8 mouse cellular contexts compared by ENCODE assay signal in the genomic region with DNA sequence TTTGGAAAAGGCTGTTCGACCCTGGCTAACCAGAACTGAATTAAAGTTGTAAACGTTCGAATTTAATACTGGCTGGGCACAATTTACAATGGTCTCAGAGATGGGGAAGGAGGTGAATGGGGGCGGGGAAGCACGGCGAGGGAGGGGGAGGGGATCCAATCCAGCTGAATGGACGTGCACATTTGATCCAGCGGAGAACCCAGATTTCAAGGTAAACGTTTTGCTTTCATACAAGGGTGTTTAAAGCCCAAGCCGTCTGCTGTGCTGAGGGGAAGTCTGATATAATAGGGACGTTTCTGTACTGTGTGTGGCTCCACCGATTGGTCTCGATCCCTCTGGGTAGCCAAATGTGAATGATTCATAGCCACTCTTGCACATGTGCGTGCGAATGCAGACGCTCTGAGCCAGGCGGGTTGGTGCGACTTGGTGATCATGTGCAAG. TPM values are rescaled to one million over a fixed set of nuclear protein-coding genes. Genes with fewer than 3 reads are reported as not detected.
DNase-seq lines count a peak whose midpoint lies in the region; ATAC-seq lines count a peak whose summit lies in the region.

No protein-coding gene starts in this region.

- H3K27ac ChIP-seq in kidney, embryonic 14.5 days (ENCODE audit: low read depth, low read length) = no peak overlapping the region
- peak overlapping the region; percentile 99 for H3K27ac ChIP-seq in hindbrain, embryonic 15.5 days (replicated peaks)
- H3K27ac ChIP-seq in liver, embryonic 12.5 days = no peak overlapping the region
- no peak overlapping the region for H3K27ac ChIP-seq in stomach, embryonic 15.5 days

- H3K36me3 ChIP-seq in kidney, embryonic 14.5 days (ENCODE audit: control insufficient read depth, insufficient read depth, low read length) = no peaks in the 10 kb centered on the region
- peaks cover 4% of the 10 kb centered on the region; the same call in 1 of the 2 replicates for H3K36me3 ChIP-seq in hindbrain, embryonic 15.5 days
- no peaks in the 10 kb centered on the region for H3K36me3 ChIP-seq in liver, embryonic 12.5 days
- no peaks in the 10 kb centered on the region for H3K36me3 ChIP-seq in stomach, embryonic 15.5 days

- ATAC-seq in kidney, embryonic 14.5 days (ENCODE audit: low FRiP score, low TSS enrichment) = no peak
- ATAC-seq in hindbrain, embryonic 15.5 days (ENCODE audit: low FRiP score, low read depth) = peak; percentile 20
- ATAC-seq in liver, embryonic 12.5 days = no peak
- ATAC-seq in stomach, embryonic 15.5 days (ENCODE audit: insufficient read depth, low FRiP score, low read depth) = no peak

- under 1% methylated on average over 18 of the region's 18 CpGs for WGBS in kidney, embryonic 14.5 days
- WGBS in hindbrain, embryonic 15.5 days = under 1% methylated on average over 18 of the region's 18 CpGs
- whole genome bisulfite sequencing in liver, embryonic 12.5 days (ENCODE audit: insufficient replicate concordance) = 2% methylated on average over 18 of the region's 18 CpGs
- WGBS in stomach, embryonic 15.5 days = under 1% methylated on average over 18 of the region's 18 CpGs

- peak overlapping the region; percentile 99 for H3K4me2 ChIP-seq in kidney, embryonic 14.5 days (replicated peaks; ENCODE audit: low read depth, low read length)
- H3K4me2 ChIP-seq in hindbrain, embryonic 15.5 days = peak overlapping the region; percentile 73
- H3K4me2 ChIP-seq in liver, embryonic 12.5 days = peak overlapping the region; percentile 74; the same call in 1 of the 2 replicates
- H3K4me2 ChIP-seq in stomach, embryonic 15.5 days = peak overlapping the region; percentile 97

- 0 out of 2 replicates have a peak overlapping the region, but pooled peaks have one; percentile 23 for H3K9ac ChIP-seq in kidney, embryonic 14.5 days (ENCODE audit: low read depth, low read length)
- H3K9ac ChIP-seq in hindbrain, embryonic 15.5 days = peak overlapping the region; percentile 93
- H3K9ac ChIP-seq in liver, embryonic 12.5 days = no peak overlapping the region
- no peak overlapping the region for H3K9ac ChIP-seq in stomach, embryonic 15.5 days

- peaks cover 3% of the 10 kb centered on the region; the same call in 1 of the 2 replicates for H3K4me1 ChIP-seq in kidney, embryonic 14.5 days (ENCODE audit: control insufficient read depth, insufficient read depth, low read length)
- peaks cover 24% of the 10 kb centered on the region for H3K4me1 ChIP-seq in hindbrain, embryonic 15.5 days (replicated peaks)
- peaks cover 13% of the 10 kb centered on the region; the same call in 1 of the 2 replicates for H3K4me1 ChIP-seq in liver, embryonic 12.5 days
- peaks cover 10% of the 10 kb centered on the region; the same call in 1 of the 2 replicates for H3K4me1 ChIP-seq in stomach, embryonic 15.5 days

- no peaks in the 10 kb centered on the region for H3K9me3 ChIP-seq in kidney, embryonic 14.5 days (ENCODE audit: control insufficient read depth, low read length)
- H3K9me3 ChIP-seq in hindbrain, embryonic 15.5 days = no peaks in the 10 kb centered on the region
- no peaks in the 10 kb centered on the region for H3K9me3 ChIP-seq in liver, embryonic 12.5 days (replicated peaks)
- H3K9me3 ChIP-seq in stomach, embryonic 15.5 days = no peaks in the 10 kb centered on the region

- H3K27me3 ChIP-seq in kidney, embryonic 14.5 days (ENCODE audit: control insufficient read depth, insufficient read depth, low read length) = peaks cover 44% of the 10 kb centered on the region
- H3K27me3 ChIP-seq in hindbrain, embryonic 15.5 days = no peaks in the 10 kb centered on the region
- H3K27me3 ChIP-seq in liver, embryonic 12.5 days (replicated peaks) = peaks cover 78% of the 10 kb centered on the region
- peaks cover 20% of the 10 kb centered on the region for H3K27me3 ChIP-seq in stomach, embryonic 15.5 days (replicated peaks)

- H3K4me3 ChIP-seq in kidney, embryonic 14.5 days (ENCODE audit: low read length) = peak overlapping the region; percentile 56
- H3K4me3 ChIP-seq in hindbrain, embryonic 15.5 days = peak overlapping the region; percentile 98
- H3K4me3 ChIP-seq in liver, embryonic 12.5 days = 0 out of 2 replicates have a peak overlapping the region, but pooled peaks have one; percentile 50
- peak overlapping the region; percentile 63 for H3K4me3 ChIP-seq in stomach, embryonic 15.5 days (replicated peaks)

- no peak for DNase-seq in kidney, adult 9 months
- DNase-seq in embryo, embryonic 10 days (ENCODE audit: low spot score) = peak; percentile 59
- DNase-seq in spleen, postnatal 36 days (ENCODE audit: low spot score in 2 of 2) = no peak
- no peak for DNase-seq in spleen, postnatal 10 days (ENCODE audit: low spot score in 2 of 2)

RNA-seq across cellular contexts. Expression of a gene that starts 2.0 kb away (rescaled TPM):
- 0.76 and 1.2 TPM in 2 replicates for polyA plus RNA-seq in kidney, embryonic 14.5 days (2014; fragmentation: Nextera tagmentation; extraction: Ambion mirVana)
- 33.8 and 40.8 TPM in 2 replicates for polyA plus RNA-seq in hindbrain, embryonic 15.5 days (2015; fragmentation: Nextera tagmentation; extraction: Ambion mirVana)
- 0.07 and 0.10 TPM in 2 replicates for polyA plus RNA-seq in liver, embryonic 12.5 days (2016; fragmentation: Nextera tagmentation; extraction: Ambion mirVana)
- polyA plus RNA-seq in stomach, embryonic 15.5 days (2015; fragmentation: Nextera tagmentation; extraction: Ambion mirVana) = 3.8 and 4.9 TPM in 2 replicates

Comparison
In these comparisons a context has a peak if more than half of its experiments do, and no peak if none do; other contexts are left out.
1. H3K9ac ChIP-seq: peak in kidney, embryonic 14.5 days (single experiment) and hindbrain, embryonic 15.5 days (single experiment); none in liver, embryonic 12.5 days (single experiment) and stomach, embryonic 15.5 days (single experiment).
2. Peak in every context shown above with its lines, with median percentiles within 50 percentile points of each other: H3K4me2 ChIP-seq and H3K4me3 ChIP-seq.